Mouse (Mus musculus) kidney, embryonic 16.5 days (tissue): ENCODE results near the gene Lypd6. TPM values are rescaled to one million over a fixed set of nuclear protein-coding genes. Genes with fewer than 3 reads are reported as not detected.
A peak's percentile ranks its signal among the peaks of the same experiment; 100 is the strongest.

ENCODE experiments used
- ATAC-seq: fragments of 200-750 bp; cut with Nextera tagmentation; 2 replicates; pipeline ENCODE4 v1.8.0; 2017; ENCODE audit warnings: moderate TSS enrichment; ENCODE audit not compliant: low FRiP score, low TSS enrichment
- H3K27ac ChIP-seq: fragments of 300-500 bp; sonication (generic); 2 replicates; pipeline ENCODE4 v1.5.1; 2014; ENCODE audit warnings: low read length
- H3K27me3 ChIP-seq: fragments of 300-500 bp; sonication (generic); 2 replicates; pipeline ENCODE4 v1.6.1; 2014; ENCODE audit warnings: low read length, control low read depth, mixed read lengths; ENCODE audit not compliant: insufficient read depth
- H3K36me3 ChIP-seq: fragments of 300-500 bp; sonication (generic); 2 replicates; pipeline ENCODE4 v1.6.1; 2014; ENCODE audit warnings: low read length, control low read depth, mixed read lengths; ENCODE audit not compliant: insufficient read depth
- H3K4me1 ChIP-seq: fragments of 300-500 bp; sonication (generic); 2 replicates; pipeline ENCODE4 v1.6.1; 2014; ENCODE audit warnings: low read length, control low read depth, mixed read lengths; ENCODE audit not compliant: insufficient read depth
- H3K4me2 ChIP-seq: fragments of 300-500 bp; sonication (generic); replicated peaks from 2 replicates; pipeline ENCODE4 v1.6.1; 2014; ENCODE audit warnings: low read depth, low read length
- H3K4me3 ChIP-seq: fragments of 300-500 bp; sonication (generic); 2 replicates; pipeline ENCODE4 v1.5.1; 2014; ENCODE audit warnings: mild to moderate bottlenecking, low read length
- H3K9ac ChIP-seq: fragments of 300-500 bp; sonication (generic); replicated peaks from 2 replicates; pipeline ENCODE4 v1.6.1; 2014; ENCODE audit warnings: low read length
- H3K9me3 ChIP-seq: fragments of 300-500 bp; sonication (generic); 2 replicates; pipeline ENCODE4 v1.6.1; 2016; ENCODE audit warnings: low read length, control low read depth
- WGBS: fragments of 180-500 bp; shearing (Covaris S2); extraction: QIAGEN DNeasy Blood & Tissue Kit; methylation state at CpG from one replicate; pipeline ENCODE4 v1.1.7; 2014; 5-methylcytosine and 5-hydroxymethylcytosine counted together
- polyA plus RNA-seq: library from polyadenylated mRNA; unstranded; fragments of >200 nt; fragmentation: Nextera tagmentation; extraction: Ambion mirVana; gene quantifications from 2 replicates; pipeline ENCODE4 v1.2.1, GENCODE M21; 2015

Gene Lypd6
- polyA plus RNA-seq, 1 experiment from 2014 or later, result 12.5 TPM

GRCm38 (mm10) chr2:50186711-50187405 lies 120.6 kb downstream of the Lypd6 start:
- no peaks in the 10 kb centered on the region for H3K9me3 ChIP-seq
- H3K27ac ChIP-seq, result no peak overlapping the region
- peak overlapping the region; percentile 36 for H3K4me2 ChIP-seq
- no peaks in the 10 kb centered on the region for H3K36me3 ChIP-seq
- H3K9ac ChIP-seq, result no peak overlapping the region; the same call in 1 of the 2 replicates
- no peaks in the 10 kb centered on the region for H3K27me3 ChIP-seq
- peak; percentile 74; the same call in 1 of the 2 replicates for ATAC-seq
- WGBS, result 6% methylated on average over 12 of the region's 12 CpGs
- peaks cover 10% of the 10 kb centered on the region for H3K4me1 ChIP-seq
- no peak overlapping the region for H3K4me3 ChIP-seq

GRCm38 (mm10) chr2:50188856-50189255 lies 122.6 kb downstream of the Lypd6 start:
- ATAC-seq, result no peak
- H3K4me1 ChIP-seq, result peaks cover 10% of the 10 kb centered on the region
- H3K27ac ChIP-seq, result no peak overlapping the region
- WGBS, result 84% methylated on average over 3 of the region's 3 CpGs
- no peaks in the 10 kb centered on the region for H3K36me3 ChIP-seq
- H3K9me3 ChIP-seq, result no peaks in the 10 kb centered on the region
- no peak overlapping the region for H3K4me2 ChIP-seq
- H3K27me3 ChIP-seq, result no peaks in the 10 kb centered on the region
- H3K9ac ChIP-seq, result no peak overlapping the region
- no peak overlapping the region for H3K4me3 ChIP-seq

GRCm38 (mm10) chr2:50196681-50197080 lies 130.5 kb downstream of the Lypd6 start:
- Histone ChIP-seq H3K9ac (no peak overlapping the region), H3K27ac (no peak overlapping the region), H3K27me3 (no peaks in the 10 kb centered on the region), H3K36me3 (no peaks in the 10 kb centered on the region), H3K4me3 (no peak overlapping the region), H3K4me2 (no peak overlapping the region), H3K4me1 (no peaks in the 10 kb centered on the region), H3K9me3 (no peaks in the 10 kb centered on the region)
- ATAC-seq, result no peak
- 71% methylated on average over 1 of the region's 1 CpGs for WGBS

GRCm38 (mm10) chr2:50197801-50198200 lies 131.6 kb downstream of the Lypd6 start:
- no peak for ATAC-seq
- Histone ChIP-seq H3K9ac (no peak overlapping the region), H3K36me3 (no peaks in the 10 kb centered on the region), H3K4me3 (no peak overlapping the region), H3K27me3 (no peaks in the 10 kb centered on the region), H3K4me1 (no peaks in the 10 kb centered on the region), H3K9me3 (no peaks in the 10 kb centered on the region), H3K27ac (no peak overlapping the region), H3K4me2 (no peak overlapping the region)
- 89% methylated on average over 4 of the region's 4 CpGs for WGBS

GRCm38 (mm10) chr2:50200541-50200940 lies 134.3 kb downstream of the Lypd6 start:
- Histone ChIP-seq H3K27me3 (no peaks in the 10 kb centered on the region), H3K4me2 (no peak overlapping the region), H3K9me3 (no peaks in the 10 kb centered on the region), H3K4me1 (no peaks in the 10 kb centered on the region), H3K36me3 (no peaks in the 10 kb centered on the region), H3K27ac (no peak overlapping the region), H3K4me3 (no peak overlapping the region), H3K9ac (no peak overlapping the region)
- no peak for ATAC-seq
- WGBS, result 63% methylated on average over 2 of the region's 2 CpGs

GRCm38 (mm10) chr2:50220574-50220973 lies 154.3 kb downstream of the Lypd6 start:
- peak; percentile 51; the same call in 1 of the 2 replicates for ATAC-seq
- no peaks in the 10 kb centered on the region for H3K4me1 ChIP-seq
- H3K4me2 ChIP-seq, result no peak overlapping the region
- 56% methylated on average over 7 of the region's 7 CpGs for WGBS
- H3K27me3 ChIP-seq, result no peaks in the 10 kb centered on the region
- no peak overlapping the region for H3K4me3 ChIP-seq
- H3K36me3 ChIP-seq, result no peaks in the 10 kb centered on the region
- no peaks in the 10 kb centered on the region for H3K9me3 ChIP-seq
- H3K9ac ChIP-seq, result no peak overlapping the region
- H3K27ac ChIP-seq, result no peak overlapping the region

- no peak overlapping the region for H3K4me2 ChIP-seq
- no peaks in the 10 kb centered on the region for H3K36me3 ChIP-seq
- WGBS, result 91% methylated on average over 4 of the region's 4 CpGs
- H3K4me3 ChIP-seq, result no peak overlapping the region
- H3K27ac ChIP-seq, result no peak overlapping the region
- H3K9me3 ChIP-seq, result no peaks in the 10 kb centered on the region
- no peaks in the 10 kb centered on the region for H3K4me1 ChIP-seq
- no peak for ATAC-seq
- H3K27me3 ChIP-seq, result no peaks in the 10 kb centered on the region
- no peak overlapping the region for H3K9ac ChIP-seq
These were observed 158.8 kb downstream of the Lypd6 start for GRCm38 (mm10) chr2:50225019-50225418.

GRCm38 (mm10) chr2:50233491-50233890 lies 167.3 kb downstream of the Lypd6 start:
- WGBS, result 72% methylated on average over 8 of the region's 8 CpGs
- Histone ChIP-seq H3K4me2 (no peak overlapping the region), H3K27me3 (no peaks in the 10 kb centered on the region), H3K36me3 (no peaks in the 10 kb centered on the region), H3K4me3 (no peak overlapping the region), H3K9me3 (no peaks in the 10 kb centered on the region), H3K4me1 (no peaks in the 10 kb centered on the region), H3K27ac (no peak overlapping the region), H3K9ac (no peak overlapping the region)
- ATAC-seq, result no peak

Other genes with a start within 250 kb of the Lypd6 start
- gene Mmadhc, start 230.4 kb downstream of the Lypd6 start, polyA plus RNA-seq, result 166 and 172 TPM in 2 replicates